Mouse (Mus musculus) right cerebral cortex, postnatal 4 days (tissue): ENCODE measurements around the gene Prune1.
"Not testable (repeated sequence)": the region's sequence is repeated elsewhere in the genome, so short reads cannot be mapped to it uniquely, and the experiment has no call there.

Source experiments
- DNase-seq: peaks from one replicate; pipeline ENCODE4 v3.0.0-alpha.2; 2022

The Prune1 gene

GRCm38 (mm10) chr3:95235386-95236301 is 46.2 kb downstream of the Prune1 start:
- no peak for DNase-seq

- no peak for DNase-seq
Measured at GRCm38 (mm10) chr3:95233303-95233980, 48.4 kb downstream of the Prune1 start.

- no peak for DNase-seq
Measured at GRCm38 (mm10) chr3:95232771-95233170, 49.1 kb downstream of the Prune1 start.

DNA sequence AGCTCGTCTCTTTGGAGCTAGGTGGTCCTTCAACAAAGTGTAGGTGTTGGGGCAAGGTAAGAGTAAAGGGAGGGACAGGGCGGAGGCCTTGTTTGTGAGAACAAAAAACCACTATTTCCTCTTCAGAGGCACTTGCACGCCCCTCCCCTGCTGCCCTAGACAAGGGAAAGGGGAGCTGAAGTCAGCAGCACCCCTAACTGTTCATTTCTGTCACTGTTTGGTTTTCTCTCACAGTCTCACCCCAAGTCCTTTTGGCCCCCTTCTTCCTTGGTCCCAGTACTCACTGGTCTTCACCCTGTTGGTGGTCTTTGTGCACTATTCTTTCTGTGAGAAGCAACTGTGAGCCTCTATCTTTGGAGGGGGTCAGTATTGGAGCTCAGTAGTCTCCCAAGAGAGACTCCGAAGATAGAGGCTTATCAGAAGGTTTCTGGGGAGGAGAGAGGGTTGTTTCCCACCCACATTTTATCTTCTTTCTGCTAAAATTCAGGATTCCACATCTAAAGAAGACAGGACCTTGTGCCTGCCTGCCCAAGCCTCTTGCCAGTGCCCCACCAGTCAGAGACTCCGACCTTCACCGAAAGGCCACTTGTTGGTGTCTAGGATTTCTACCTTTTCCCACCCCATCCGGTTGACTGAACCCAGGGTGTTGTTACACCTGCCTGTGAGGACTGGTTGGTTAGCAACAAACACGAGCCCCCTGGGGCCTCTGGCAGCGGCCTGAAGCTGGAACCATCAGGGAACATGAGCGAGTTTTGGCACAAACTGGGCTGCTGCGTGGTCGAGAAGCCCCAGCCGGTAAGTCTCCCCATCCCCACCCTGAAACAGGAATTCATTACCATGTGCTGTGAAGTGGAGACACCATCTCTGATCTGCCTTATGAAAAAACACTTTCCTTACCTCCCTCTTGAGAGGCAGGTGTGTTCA is 50.3 kb downstream of the Prune1 start, which contains the start of gene Mllt11:
Gene Mllt11 (minus strand): TSS at position 874 of the 924 bp plus-strand sequence.
- DNase-seq = no peak

DNA sequence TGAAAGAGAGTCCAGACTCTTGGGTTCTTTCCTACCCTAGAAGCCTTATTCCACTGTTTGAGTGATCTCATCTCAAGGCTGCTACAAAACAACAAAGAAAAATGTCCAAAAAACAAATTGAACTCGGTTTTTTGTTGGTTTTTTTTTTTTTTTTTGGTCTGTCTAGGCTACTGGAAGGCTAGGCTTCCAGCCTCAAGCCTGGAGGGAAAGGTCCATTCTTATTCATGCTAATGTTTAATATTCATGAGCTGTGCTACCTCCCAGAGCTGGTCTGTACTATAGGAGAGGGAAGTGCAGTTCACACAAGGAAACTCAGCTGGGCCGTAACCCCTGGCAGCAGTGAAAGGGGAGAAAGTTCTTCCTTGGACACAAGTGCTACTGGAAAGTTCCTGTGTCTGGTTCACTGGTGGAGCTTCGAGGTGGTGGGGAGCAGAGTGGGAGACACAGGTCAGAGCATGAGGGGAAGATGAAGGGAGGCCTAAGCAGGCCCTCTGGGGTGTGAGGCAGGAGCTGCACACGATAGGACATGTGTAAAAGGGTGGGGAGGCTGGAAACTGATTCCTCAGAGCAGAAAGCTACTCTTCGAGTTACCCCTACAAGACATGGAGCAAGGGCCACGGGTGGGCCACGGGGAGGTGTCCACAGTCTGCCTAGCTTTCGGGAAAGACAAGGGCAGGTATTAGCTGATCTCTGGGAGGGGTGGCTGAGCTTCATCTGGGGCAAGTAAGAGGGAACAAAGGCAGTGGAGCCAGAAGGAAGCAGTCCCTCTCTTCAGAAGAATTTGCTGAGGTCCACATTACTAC is 51.2 kb downstream of the Prune1 start:
- DNase-seq = no peak

GRCm38 (mm10) chr3:95229781-95230494 is 51.9 kb downstream of the Prune1 start:
- DNase-seq = peak; percentile 43

DNA sequence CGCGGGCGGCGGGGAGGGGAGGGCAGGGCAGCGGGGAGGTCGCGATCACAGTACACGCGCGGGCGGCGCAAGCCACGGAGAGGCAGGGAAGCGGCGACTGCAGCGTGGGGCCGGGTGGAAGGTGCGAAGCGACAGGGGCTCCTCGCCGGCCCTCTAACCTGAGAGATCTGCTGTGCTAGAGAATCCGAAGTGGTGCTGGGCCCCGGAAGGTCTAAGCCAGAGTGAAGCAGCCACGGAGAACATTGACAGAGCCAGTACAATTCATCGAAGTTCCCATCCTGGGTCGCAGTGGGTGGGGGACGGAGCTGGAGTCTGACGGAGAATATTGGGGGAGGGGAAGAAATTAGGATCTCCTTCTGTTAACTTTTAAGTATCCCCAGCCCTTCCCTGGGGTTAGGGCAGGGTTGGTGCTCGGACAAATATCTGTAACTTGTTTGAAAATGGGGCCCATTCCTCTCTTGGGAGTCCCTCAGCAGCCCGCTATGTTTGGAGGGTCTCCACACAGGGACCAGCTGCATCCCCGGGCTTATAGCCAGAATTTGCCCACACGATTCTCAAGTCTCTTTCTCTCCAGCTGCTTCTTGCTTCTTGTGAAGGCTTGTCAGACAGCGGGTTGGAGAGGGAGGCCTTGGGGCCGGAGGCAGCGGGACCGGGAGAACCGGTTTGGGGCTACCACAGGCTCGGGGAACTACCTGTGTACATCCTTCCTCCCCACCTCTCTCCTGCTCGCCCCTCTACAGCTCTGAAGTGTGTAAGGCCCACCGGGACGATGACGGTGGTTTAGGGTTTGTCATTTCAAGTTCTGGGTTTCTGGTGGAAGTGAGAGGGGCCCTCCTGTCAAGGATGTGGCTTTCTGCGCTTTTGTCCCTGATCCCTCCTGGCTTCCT is 52.7 kb downstream of the Prune1 start:
- peak; percentile 63 for DNase-seq

DNA sequence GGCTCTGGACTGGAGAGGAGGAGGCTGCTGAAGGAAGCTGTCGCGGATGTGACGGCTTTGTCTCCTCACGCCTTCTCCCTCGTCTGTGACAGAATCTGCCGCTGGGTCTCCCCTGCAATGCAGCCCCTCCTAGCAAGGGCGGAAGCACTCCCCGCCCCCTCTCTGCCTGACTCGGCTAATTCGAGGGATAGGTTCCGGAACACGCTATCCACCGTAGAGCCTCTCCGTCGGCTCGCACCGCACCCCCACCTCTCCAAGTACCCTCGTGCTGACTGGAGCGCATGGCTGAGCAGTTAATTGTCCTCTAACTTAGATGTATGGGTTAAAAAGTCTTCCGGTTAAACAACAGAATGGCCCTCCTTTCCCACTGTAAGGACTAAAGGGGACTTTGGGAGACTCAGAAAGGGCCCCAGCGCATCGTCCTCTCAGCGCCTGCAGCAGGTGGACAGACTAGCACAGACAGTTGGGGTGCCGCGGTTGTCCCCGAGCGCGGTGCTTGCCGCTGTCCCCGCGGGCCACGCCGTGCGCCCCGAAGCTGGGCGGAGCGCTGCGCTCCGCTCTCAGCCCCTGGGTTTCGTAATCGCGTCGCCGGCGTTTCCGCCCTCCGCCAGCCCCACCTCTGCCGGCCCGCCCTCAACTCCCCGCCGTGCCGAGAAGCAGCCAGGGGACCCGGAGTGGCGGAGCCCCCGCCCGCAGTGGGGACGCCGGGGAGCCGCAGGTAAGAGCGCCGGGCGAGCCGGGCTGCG is 53.6 kb downstream of the Prune1 start, which contains the start of gene Cdc42se1:
Gene Cdc42se1 (plus strand): TSS at position 585 of the 746 bp plus-strand sequence.
- peak; percentile 91 for DNase-seq

DNA sequence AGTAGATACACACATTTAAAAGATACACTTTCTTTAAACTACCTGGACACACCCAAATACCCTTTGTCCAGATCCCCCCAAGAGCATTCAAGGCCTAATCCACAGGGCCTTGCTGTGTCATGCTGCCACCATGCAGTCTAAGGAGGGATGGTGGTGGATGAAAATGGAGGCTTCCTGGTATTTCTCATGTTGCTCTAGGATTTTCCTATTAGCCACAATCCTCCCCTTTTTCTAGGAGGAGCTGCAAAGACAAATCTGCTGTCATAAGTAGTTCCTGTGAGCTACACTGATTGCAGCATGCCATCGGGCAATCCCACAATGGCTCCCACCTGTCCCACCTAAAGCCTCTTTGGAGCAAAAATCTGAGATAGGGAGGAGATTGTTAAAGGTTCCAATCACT is 54.7 kb downstream of the Prune1 start:
- DNase-seq = no peak

DNA sequence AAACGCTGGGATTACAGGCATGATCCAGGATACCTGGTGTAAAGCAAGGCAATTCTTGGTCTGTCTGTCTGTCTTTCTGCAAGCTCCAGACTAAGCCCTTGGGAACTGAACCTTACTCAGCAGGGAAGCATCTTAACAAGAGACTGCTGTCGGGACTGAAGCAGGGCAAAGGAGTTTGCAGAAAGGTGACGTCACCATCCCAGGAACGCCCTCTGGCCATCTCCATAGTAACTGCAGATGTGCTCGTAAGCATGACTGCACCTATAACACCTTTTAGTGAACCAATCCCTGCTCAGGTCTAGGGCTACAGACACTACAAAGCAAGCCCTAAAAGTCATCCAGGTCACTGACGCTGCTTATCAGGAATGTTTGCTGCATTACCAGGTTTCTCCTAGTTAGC is 57.6 kb downstream of the Prune1 start:
- DNase-seq = no peak

DNA sequence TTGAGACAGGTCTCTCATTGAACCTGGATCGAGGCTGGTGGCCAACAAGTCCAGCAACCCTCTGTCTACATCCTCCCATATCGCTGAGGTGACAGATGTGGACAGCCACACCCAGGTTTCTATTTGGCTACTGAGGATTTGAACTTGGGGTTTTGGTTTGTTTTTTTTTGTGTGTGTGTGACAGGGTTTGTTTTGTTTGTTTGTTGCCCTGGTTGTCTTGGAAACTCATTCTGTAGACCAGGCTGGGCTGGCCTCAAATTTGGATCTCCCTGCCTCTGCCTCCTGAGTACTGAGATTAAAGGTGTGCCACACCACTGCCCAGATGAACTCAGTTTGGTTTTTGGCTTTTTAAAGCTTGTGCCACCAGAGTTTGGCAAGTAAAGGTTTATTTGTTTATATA is 58.8 kb downstream of the Prune1 start:
- DNase-seq = no peak

DNA sequence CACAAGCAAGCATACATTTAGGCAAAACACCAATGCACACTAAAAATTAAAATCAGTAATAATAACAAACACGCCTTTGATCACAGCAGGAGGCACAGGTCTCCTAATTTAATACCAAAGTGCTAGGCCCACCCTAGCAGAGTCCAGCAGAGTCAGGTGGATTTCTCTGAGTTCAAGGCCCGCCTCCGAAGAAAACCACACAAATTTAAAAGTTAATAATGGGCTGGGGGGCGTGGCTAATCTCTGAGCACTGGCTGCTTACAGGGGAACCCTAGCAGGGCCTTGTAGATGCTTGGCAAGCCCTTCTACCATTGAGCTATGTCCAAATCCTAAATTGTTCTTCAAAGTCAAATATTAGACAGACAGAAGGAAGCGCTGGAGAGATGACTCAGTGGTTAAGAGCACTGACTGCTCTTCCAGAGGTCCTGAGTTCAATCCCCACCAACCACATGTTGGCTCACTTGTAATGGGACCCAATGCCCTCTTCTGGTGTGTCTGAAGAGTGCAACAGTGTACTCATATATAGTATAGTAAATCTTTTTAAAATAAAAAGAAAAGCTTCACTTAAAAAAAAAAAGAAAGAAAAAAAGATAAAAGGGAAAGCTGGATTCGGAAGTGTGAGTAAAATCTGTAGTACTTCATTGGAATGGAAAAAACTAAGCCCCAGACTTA is 63.3 kb downstream of the Prune1 start:
- DNase-seq = no peak

DNA sequence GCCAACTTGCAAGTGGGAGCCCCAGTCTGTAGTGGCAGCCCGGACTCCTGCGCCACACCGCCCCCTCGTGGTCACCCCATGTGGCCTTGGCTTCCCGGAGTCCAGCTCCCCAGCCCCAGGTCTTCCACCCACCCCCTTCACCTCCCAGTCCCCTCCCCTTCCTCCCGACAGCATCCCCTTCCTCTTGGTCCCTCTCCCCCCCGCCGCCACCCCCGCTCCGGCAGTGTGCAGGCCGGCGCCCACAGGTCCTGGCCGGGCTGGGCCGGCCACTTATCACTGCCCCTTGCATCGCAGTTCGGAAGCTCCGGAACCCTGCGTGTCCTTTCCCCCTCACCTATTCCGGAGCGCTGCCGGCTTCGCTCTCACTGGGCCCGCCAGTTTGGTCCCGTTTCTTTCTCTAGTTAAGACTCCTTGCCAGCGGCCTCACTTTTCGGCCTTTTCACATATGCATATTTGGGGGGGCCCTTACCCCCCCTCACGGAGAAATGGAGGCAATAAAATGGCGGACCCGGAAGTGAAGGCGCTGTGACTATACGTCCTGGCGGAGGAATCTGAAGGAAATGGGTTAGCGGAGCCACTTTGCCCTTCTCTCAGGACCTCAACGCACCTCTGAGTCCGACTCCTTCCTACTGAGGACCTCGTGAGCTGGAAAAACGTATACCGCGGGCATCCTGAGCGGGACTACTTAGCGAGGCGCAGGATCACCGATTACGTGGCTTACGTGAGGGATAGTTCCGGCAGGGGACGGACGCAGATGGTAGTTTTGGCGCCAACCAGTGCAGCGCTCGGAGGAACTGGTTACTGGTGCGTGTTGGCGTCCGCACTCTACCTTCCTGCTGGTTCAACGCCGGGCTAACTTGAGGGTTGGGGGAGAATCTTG is 64.4 kb downstream of the Prune1 start, which contains the start of gene Gabpb2:
Gene Gabpb2 (minus strand): TSS at position 662 of the 880 bp plus-strand sequence.
- DNase-seq = peak; percentile 93

- no peak for DNase-seq
Measured at GRCm38 (mm10) chr3:95216655-95217254, 65.1 kb downstream of the Prune1 start.

DNA sequence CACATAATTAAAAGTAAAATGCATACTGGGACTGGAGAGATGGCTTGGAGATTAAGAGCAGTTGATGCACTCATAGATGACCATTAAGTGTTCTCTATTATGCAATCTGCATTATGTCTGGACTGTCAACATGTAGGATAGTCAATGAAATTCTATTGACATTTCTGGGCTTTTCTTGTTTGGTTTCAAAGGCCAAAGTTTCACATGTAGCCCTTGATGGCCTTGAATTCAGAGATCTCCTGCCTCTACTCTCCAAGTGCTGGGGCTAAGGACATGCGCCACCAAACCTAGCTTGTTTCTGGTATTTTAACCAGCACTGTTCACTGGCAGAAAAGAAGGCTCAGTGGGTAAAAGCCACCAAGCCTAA is 68.3 kb downstream of the Prune1 start:
- DNase-seq = no peak

- not testable (repeated sequence) for DNase-seq
Measured at GRCm38 (mm10) chr3:95212889-95213608, 68.8 kb downstream of the Prune1 start.

- no peak for DNase-seq
Measured at GRCm38 (mm10) chr3:95210585-95210984, 71.3 kb downstream of the Prune1 start.
